Mouse (Mus musculus): ENCODE measurements around the gene Ppp1r12b. TPM values are rescaled to one million over a fixed set of nuclear protein-coding genes. Genes with fewer than 3 reads are reported as not detected.

The Ppp1r12b gene
- polyA plus RNA-seq, 1 experiment: 17.8 TPM

GRCm38 (mm10) chr1:134932431-134932830, 23.3 kb downstream of the Ppp1r12b start:
- no peaks in the 10 kb centered on the region for H3K4me1 ChIP-seq (ENCODE audit: control insufficient read depth, insufficient read depth, low read length)
- H3K4me3 ChIP-seq (replicated peaks; ENCODE audit: control insufficient read depth, low read depth, low read length): no peak overlapping the region
- TF ChIP-seq CTCF (IDR thresholded peaks at IDR 0.05; ENCODE audit: control insufficient read depth, insufficient read depth, low read length) (no peak), POLR2A (IDR thresholded peaks at IDR 0.05; ENCODE audit: borderline replicate concordance, control insufficient read depth, low read depth, low read length) (no peak)
- WGBS: 81% methylated on average over 7 of the region's 7 CpGs
- no peak overlapping the region for H3K27ac ChIP-seq (ENCODE audit: control insufficient read depth, insufficient read depth, low read depth, low read length, poor library complexity)

GRCm38 (mm10) chr1:134919010-134919409, 36.7 kb downstream of the Ppp1r12b start:
- no peak for TF ChIP-seq CTCF (IDR thresholded peaks at IDR 0.05; ENCODE audit: control insufficient read depth, insufficient read depth, low read length)
- no peak for TF ChIP-seq POLR2A (IDR thresholded peaks at IDR 0.05; ENCODE audit: borderline replicate concordance, control insufficient read depth, low read depth, low read length)
- no peaks in the 10 kb centered on the region; the same call in 1 of the 2 replicates for H3K4me1 ChIP-seq (ENCODE audit: control insufficient read depth, insufficient read depth, low read length)
- no peak overlapping the region for H3K27ac ChIP-seq (ENCODE audit: control insufficient read depth, insufficient read depth, low read depth, low read length, poor library complexity)
- no peak overlapping the region for H3K4me3 ChIP-seq (replicated peaks; ENCODE audit: control insufficient read depth, low read depth, low read length)
- 89% methylated on average over 6 of the region's 6 CpGs for WGBS

GRCm38 (mm10) chr1:134915421-134915820, 40.3 kb downstream of the Ppp1r12b start:
- 58% methylated on average over 4 of the region's 4 CpGs for WGBS
- Histone ChIP-seq H3K27ac (ENCODE audit: control insufficient read depth, insufficient read depth, low read depth, low read length, poor library complexity) (no peak overlapping the region), H3K4me1 (ENCODE audit: control insufficient read depth, insufficient read depth, low read length) (no peaks in the 10 kb centered on the region; the same call in 1 of the 2 replicates), H3K4me3 (replicated peaks; ENCODE audit: control insufficient read depth, low read depth, low read length) (no peak overlapping the region)
- no peak for TF ChIP-seq CTCF (IDR thresholded peaks at IDR 0.05; ENCODE audit: control insufficient read depth, insufficient read depth, low read length)
- no peak for TF ChIP-seq POLR2A (IDR thresholded peaks at IDR 0.05; ENCODE audit: borderline replicate concordance, control insufficient read depth, low read depth, low read length)

- WGBS: 87% methylated on average over 4 of the region's 4 CpGs
These were observed 42.2 kb downstream of the Ppp1r12b start for GRCm38 (mm10) chr1:134913535-134913934.

GRCm38 (mm10) chr1:134911892-134912291, 43.9 kb downstream of the Ppp1r12b start:
- 77% methylated on average over 4 of the region's 4 CpGs for WGBS
- Histone ChIP-seq H3K27ac (ENCODE audit: control insufficient read depth, insufficient read depth, low read depth, low read length, poor library complexity) (no peak overlapping the region), H3K4me1 (ENCODE audit: control insufficient read depth, insufficient read depth, low read length) (no peaks in the 10 kb centered on the region), H3K4me3 (replicated peaks; ENCODE audit: control insufficient read depth, low read depth, low read length) (no peak overlapping the region)
- TF ChIP-seq CTCF (IDR thresholded peaks at IDR 0.05; ENCODE audit: control insufficient read depth, insufficient read depth, low read length) (no peak), POLR2A (IDR thresholded peaks at IDR 0.05; ENCODE audit: borderline replicate concordance, control insufficient read depth, low read depth, low read length) (no peak)

More at GRCm38 (mm10) chr1:134913535-134913934, 42.2 kb downstream of the Ppp1r12b start:
- TF ChIP-seq CTCF (IDR thresholded peaks at IDR 0.05; ENCODE audit: control insufficient read depth, insufficient read depth, low read length) (no peak), POLR2A (IDR thresholded peaks at IDR 0.05; ENCODE audit: borderline replicate concordance, control insufficient read depth, low read depth, low read length) (no peak)
- Histone ChIP-seq H3K27ac (ENCODE audit: control insufficient read depth, insufficient read depth, low read depth, low read length, poor library complexity) (no peak overlapping the region), H3K4me3 (replicated peaks; ENCODE audit: control insufficient read depth, low read depth, low read length) (no peak overlapping the region), H3K4me1 (ENCODE audit: control insufficient read depth, insufficient read depth, low read length) (no peaks in the 10 kb centered on the region)

GRCm38 (mm10) chr1:134910037-134910436, 45.7 kb downstream of the Ppp1r12b start:
- H3K4me3 ChIP-seq (replicated peaks; ENCODE audit: control insufficient read depth, low read depth, low read length): no peak overlapping the region
- TF ChIP-seq POLR2A (IDR thresholded peaks at IDR 0.05; ENCODE audit: borderline replicate concordance, control insufficient read depth, low read depth, low read length) (no peak), CTCF (IDR thresholded peaks at IDR 0.05; ENCODE audit: control insufficient read depth, insufficient read depth, low read length) (no peak)
- no peaks in the 10 kb centered on the region for H3K4me1 ChIP-seq (ENCODE audit: control insufficient read depth, insufficient read depth, low read length)
- no peak overlapping the region for H3K27ac ChIP-seq (ENCODE audit: control insufficient read depth, insufficient read depth, low read depth, low read length, poor library complexity)
- WGBS: 65% methylated on average over 3 of the region's 3 CpGs

GRCm38 (mm10) chr1:134909442-134909841, 46.3 kb downstream of the Ppp1r12b start:
- no peak overlapping the region for H3K4me3 ChIP-seq (replicated peaks; ENCODE audit: control insufficient read depth, low read depth, low read length)
- no peak overlapping the region for H3K27ac ChIP-seq (ENCODE audit: control insufficient read depth, insufficient read depth, low read depth, low read length, poor library complexity)
- TF ChIP-seq CTCF (IDR thresholded peaks at IDR 0.05; ENCODE audit: control insufficient read depth, insufficient read depth, low read length): no peak
- no peak for TF ChIP-seq POLR2A (IDR thresholded peaks at IDR 0.05; ENCODE audit: borderline replicate concordance, control insufficient read depth, low read depth, low read length)
- H3K4me1 ChIP-seq (ENCODE audit: control insufficient read depth, insufficient read depth, low read length): no peaks in the 10 kb centered on the region
- WGBS: 66% methylated on average over 9 of the region's 9 CpGs

GRCm38 (mm10) chr1:134902051-134902619, 53.6 kb downstream of the Ppp1r12b start:
- TF ChIP-seq POLR2A (IDR thresholded peaks at IDR 0.05; ENCODE audit: borderline replicate concordance, control insufficient read depth, low read depth, low read length) (no peak), CTCF (IDR thresholded peaks at IDR 0.05; ENCODE audit: control insufficient read depth, insufficient read depth, low read length) (no peak)
- Histone ChIP-seq H3K4me3 (replicated peaks; ENCODE audit: control insufficient read depth, low read depth, low read length) (no peak overlapping the region), H3K27ac (ENCODE audit: control insufficient read depth, insufficient read depth, low read depth, low read length, poor library complexity) (no peak overlapping the region), H3K4me1 (ENCODE audit: control insufficient read depth, insufficient read depth, low read length) (no peaks in the 10 kb centered on the region; the same call in 1 of the 2 replicates)
- WGBS: 46% methylated on average over 3 of the region's 3 CpGs

All from bone marrow, adult 2 months (tissue).